In the genomic region with DNA sequence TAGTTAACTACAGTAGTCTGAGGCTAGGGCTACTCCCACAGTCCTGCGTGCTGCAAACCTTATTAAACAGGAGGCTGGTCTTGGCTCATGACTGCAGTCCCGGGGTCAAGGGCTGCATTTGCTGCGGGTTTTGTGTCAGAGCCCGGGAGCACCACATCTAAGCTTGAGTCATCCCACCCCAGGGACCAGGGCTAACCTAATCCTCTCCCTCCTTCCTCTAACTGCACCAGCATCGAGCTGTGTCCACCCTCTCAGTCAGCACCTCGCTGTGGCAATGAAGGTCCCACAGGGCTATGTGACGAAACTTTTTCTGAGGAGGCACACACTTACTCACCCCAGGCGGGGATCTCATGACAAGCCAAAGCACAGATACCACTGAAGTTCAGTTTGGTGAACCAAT, we compare ENCODE assay signal across 25 mouse cellular contexts. TPM values are rescaled to one million over a fixed set of nuclear protein-coding genes. Genes with fewer than 3 reads are reported as not detected.
DNase-seq lines count a peak whose midpoint lies in the region; ATAC-seq and TF ChIP-seq lines count a peak whose summit lies in the region.
"Had no signal": no experiment of that assay in that cellular context is flagged by ENCODE, and none has a peak within 500 bp of the region (broad histone marks: within the 10 kb centered on the region; RNA-seq: fewer than 3 reads in every experiment).

No protein-coding gene starts in this region.

- 62% methylated on average over 8 of the region's 8 CpGs for WGBS in kidney, adult 2 months
- WGBS in kidney, embryonic 16.5 days: 81% methylated on average over 8 of the region's 8 CpGs
- 80% methylated on average over 8 of the region's 8 CpGs for WGBS in bone marrow, adult 2 months

- no peaks in the 10 kb centered on the region for H3K27me3 ChIP-seq in kidney, adult 2 months (replicated peaks; ENCODE audit: control insufficient read depth, insufficient read depth, low read length)
- no peaks in the 10 kb centered on the region for H3K27me3 ChIP-seq in kidney, embryonic 16.5 days (ENCODE audit: insufficient read depth, low read length)
- H3K27me3 ChIP-seq in Patski: no peaks in the 10 kb centered on the region
- H3K27me3 ChIP-seq: heart, embryonic 13.5 days; hindbrain, embryonic 15.5 days; intestine, embryonic 15.5 days; limb, embryonic 15.5 days; neural tube, embryonic 13.5 days had no signal

- no peak overlapping the region for H3K4me3 ChIP-seq in kidney, adult 2 months (ENCODE audit: insufficient read depth, low read depth, low read length)
- H3K4me3 ChIP-seq in kidney, embryonic 16.5 days (ENCODE audit: low read length): no peak overlapping the region
- H3K4me3 ChIP-seq in bone marrow, adult 2 months (replicated peaks; ENCODE audit: control insufficient read depth, low read depth, low read length): no peak overlapping the region
- H3K4me3 ChIP-seq: embryonic facial prominence, embryonic 10.5 days; gastrocnemius, adult 2 months; heart, embryonic 13.5 days; hindbrain, embryonic 15.5 days; intestine, embryonic 15.5 days; layer of hippocampus, adult 2 months; limb, embryonic 15.5 days; midbrain, embryonic 12.5 days; neural tube, embryonic 13.5 days had no signal

- no peak for TF ChIP-seq CTCF in kidney, adult 2 months (conservative IDR thresholded peaks at IDR 0.05; ENCODE audit: insufficient read depth, insufficient read length, low read depth, low read length)
- no peak for TF ChIP-seq CTCF in Patski (IDR thresholded peaks at IDR 0.05)
- no peak for TF ChIP-seq CTCF in bone marrow, adult 2 months (IDR thresholded peaks at IDR 0.05; ENCODE audit: control insufficient read depth, insufficient read depth, low read length)

- no peak overlapping the region for H3K9ac ChIP-seq in kidney, embryonic 16.5 days (replicated peaks; ENCODE audit: low read length)
- H3K9ac ChIP-seq: heart, embryonic 13.5 days; hindbrain, embryonic 15.5 days; intestine, embryonic 15.5 days; limb, embryonic 15.5 days; midbrain, embryonic 12.5 days; neural tube, embryonic 13.5 days had no signal

- no peak overlapping the region for H3K4me2 ChIP-seq in kidney, embryonic 16.5 days (replicated peaks; ENCODE audit: low read depth, low read length)
- H3K4me2 ChIP-seq: heart, embryonic 13.5 days; hindbrain, embryonic 15.5 days; intestine, embryonic 15.5 days; limb, embryonic 15.5 days; midbrain, embryonic 12.5 days; neural tube, embryonic 13.5 days had no signal

- peak; percentile 57 for DNase-seq in kidney, adult 2 months
- DNase-seq in 3134 (ENCODE audit: extremely low read depth, insufficient read length, low spot score) (peak; percentile 76), Patski (ENCODE audit: low read depth, low spot score) (no peak)
- DNase-seq in ovary, postnatal 36 days (ENCODE audit: low spot score): no peak
- DNase-seq in B cell, adult 2 months: no peak
- DNase-seq: cerebellum, adult 8-10 months; gastrocnemius, adult 2 months; heart, adult 18-20 months; heart, postnatal 36 days; layer of hippocampus, postnatal 36 days; right cerebral cortex, postnatal 14 days; thymus, postnatal 4 days had no signal

- CTCF ChIA-PET in Patski (lab: Charles Lee): no interaction called here

- H3K9me3 ChIP-seq in kidney, embryonic 16.5 days (ENCODE audit: low read length): peaks cover 4% of the 10 kb centered on the region; the same call in 1 of the 2 replicates
- H3K9me3 ChIP-seq: embryonic facial prominence, embryonic 10.5 days; heart, embryonic 13.5 days; hindbrain, embryonic 15.5 days; intestine, embryonic 15.5 days; limb, embryonic 15.5 days; midbrain, embryonic 12.5 days; neural tube, embryonic 13.5 days had no signal

- in situ Hi-C loops in Patski (cut with MboI; ENCODE audit: low pct_unique_long_range_greater_than_20kb): no loop called here

- H3K27ac ChIP-seq in kidney, adult 2 months (ENCODE audit: insufficient read depth, low read depth, low read length): no peak overlapping the region
- no peak overlapping the region for H3K27ac ChIP-seq in kidney, embryonic 16.5 days (ENCODE audit: low read length)
- 0 out of 2 replicates have a peak overlapping the region, but pooled peaks have one; percentile 2 for H3K27ac ChIP-seq in bone marrow, adult 2 months (ENCODE audit: control insufficient read depth, insufficient read depth, low read depth, low read length, poor library complexity)
- H3K27ac ChIP-seq: embryonic facial prominence, embryonic 10.5 days; gastrocnemius, adult 2 months; heart, embryonic 13.5 days; hindbrain, embryonic 15.5 days; intestine, embryonic 15.5 days; kidney, postnatal 0 days; layer of hippocampus, adult 2 months; limb, embryonic 15.5 days; midbrain, embryonic 12.5 days; neural tube, embryonic 13.5 days had no signal

- peaks cover 6% of the 10 kb centered on the region for H3K4me1 ChIP-seq in kidney, adult 2 months (ENCODE audit: control insufficient read depth, insufficient read depth, low read length)
- peaks cover 55% of the 10 kb centered on the region for H3K4me1 ChIP-seq in kidney, embryonic 16.5 days (ENCODE audit: insufficient read depth, low read length)
- H3K4me1 ChIP-seq in bone marrow, adult 2 months (ENCODE audit: control insufficient read depth, insufficient read depth, low read length): peaks cover 16% of the 10 kb centered on the region

- no peak for TF ChIP-seq POLR2A in kidney, adult 2 months (IDR thresholded peaks at IDR 0.05; ENCODE audit: low read depth, low read length)
- no peak for TF ChIP-seq POLR2A in bone marrow, adult 2 months (IDR thresholded peaks at IDR 0.05; ENCODE audit: borderline replicate concordance, control insufficient read depth, low read depth, low read length)

- POLR2A ChIA-PET in Patski (lab: Charles Lee): no interaction called here

- ATAC-seq in kidney, embryonic 16.5 days (ENCODE audit: low FRiP score, low TSS enrichment): no peak
- ATAC-seq in Patski: peak; percentile 56
- ATAC-seq: activated CD4-positive, CD25-positive, alpha-beta regulatory T cell, adult 4 months; intestine, embryonic 15.5 days; lung, postnatal 0 days had no signal

- H3K36me3 ChIP-seq in kidney, adult 2 months (ENCODE audit: control insufficient read depth, insufficient read depth, low read length): no peaks in the 10 kb centered on the region
- 0 out of 2 replicates have a peak, but pooled peaks cover 3% of the 10 kb centered on the region for H3K36me3 ChIP-seq in kidney, embryonic 16.5 days (ENCODE audit: insufficient read depth, low read length)
- H3K36me3 ChIP-seq: embryonic facial prominence, embryonic 10.5 days; heart, embryonic 13.5 days; hindbrain, embryonic 15.5 days; intestine, embryonic 15.5 days; limb, embryonic 15.5 days; midbrain, embryonic 12.5 days; neural tube, embryonic 13.5 days had no signal

RNA-seq across cellular contexts. Expression of gene Mgll, which starts 22.1 kb away (rescaled TPM):
- 152 and 159 TPM in 2 replicates for polyA plus RNA-seq in kidney, adult 2 months (2012; rRNA removed)
- 40.2 and 48.0 TPM in 2 replicates for polyA plus RNA-seq in kidney, embryonic 16.5 days (2015; fragmentation: Nextera tagmentation; extraction: Ambion mirVana)
- 4.2 TPM for polyA plus RNA-seq in Patski (2021)
- 55.1 and 57.9 TPM in 2 replicates for polyA plus RNA-seq in bone marrow, adult 2 months (2011; ENCODE audit: insufficient read depth, insufficient read length, low replicate concordance, missing spikeins)

Comparison
In these comparisons a context has a peak if more than half of its experiments do, and no peak if none do; other contexts are left out.
1. DNase-seq: peak in kidney, adult 2 months (single experiment) and 3134 (single experiment); none in Patski (single experiment), ovary, postnatal 36 days (single experiment) and B cell, adult 2 months (0 of 2).